Mouse (Mus musculus): ENCODE results near the gene Ptpn22.

- 0 out of 2 replicates have a peak, but pooled peaks have one; percentile 16 for TF ChIP-seq CTCF (IDR thresholded peaks at IDR 0.05; ENCODE audit: control insufficient read depth, insufficient read depth, insufficient replicate concordance, low read depth, low read length)
- TF ChIP-seq POLR2A (IDR thresholded peaks at IDR 0.05; ENCODE audit: control insufficient read depth, low read depth, low read length), result peak; percentile 91
Measured at GRCm38 (mm10) chr3:103914010-103914669, 54.5 kb downstream of the Ptpn22 start, which contains the start of gene Rsbn1.

Data from testis, adult 2 months (tissue).